Mouse (Mus musculus): ENCODE measurements around the gene Ptcra. TPM values are rescaled to one million over a fixed set of nuclear protein-coding genes. Genes with fewer than 3 reads are reported as not detected.
A peak's percentile ranks its signal among the peaks of the same experiment; 100 is the strongest.
"Not testable (repeated sequence)": the region's sequence is repeated elsewhere in the genome, so short reads cannot be mapped to it uniquely, and the experiment has no call there.

Ptcra gene
- polyA plus RNA-seq, 3 experiments from 2014 or later, result 0.44 to 0.47 TPM; not detected in 1

DNA sequence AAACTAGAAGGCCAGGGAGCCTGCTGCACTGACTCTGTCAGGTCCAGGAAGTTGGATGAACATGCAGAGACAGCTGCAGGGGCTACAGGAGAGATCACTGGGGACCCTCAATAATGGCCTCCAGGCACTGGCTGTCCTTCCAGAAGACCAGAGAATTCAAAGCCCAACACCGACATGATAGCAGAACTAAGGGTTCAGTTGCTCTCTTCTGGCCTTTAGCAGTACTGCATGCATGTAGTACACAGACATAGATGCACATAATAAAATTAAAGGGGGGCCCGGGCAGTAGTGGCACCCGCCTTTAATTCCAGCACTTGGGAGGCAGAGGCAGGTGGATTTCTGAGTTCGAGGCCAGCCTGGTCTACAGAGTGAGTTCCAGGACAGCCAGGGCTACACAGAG is 7.5 kb upstream of the Ptcra start:
- no peak for ATAC-seq

DNA sequence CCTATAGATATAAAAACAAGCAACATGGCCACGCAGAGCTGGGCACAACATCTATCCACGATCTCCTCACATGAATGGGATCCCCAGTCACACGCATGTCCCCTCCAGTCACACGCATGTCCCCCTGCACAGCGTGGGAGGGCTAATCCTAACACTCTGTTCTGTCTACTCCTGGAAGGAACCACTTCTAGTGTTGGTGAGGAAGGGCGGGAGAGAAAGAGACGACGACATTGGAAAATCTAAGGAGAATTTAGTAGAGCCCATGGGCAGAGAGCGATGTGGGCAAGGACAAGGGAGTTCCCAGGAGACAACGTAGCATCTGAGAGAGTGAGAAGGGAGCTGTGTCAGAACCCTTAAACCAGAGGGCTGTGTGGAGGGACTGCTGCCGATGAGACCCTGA is 7.0 kb upstream of the Ptcra start:
- no peak for ATAC-seq

DNA sequence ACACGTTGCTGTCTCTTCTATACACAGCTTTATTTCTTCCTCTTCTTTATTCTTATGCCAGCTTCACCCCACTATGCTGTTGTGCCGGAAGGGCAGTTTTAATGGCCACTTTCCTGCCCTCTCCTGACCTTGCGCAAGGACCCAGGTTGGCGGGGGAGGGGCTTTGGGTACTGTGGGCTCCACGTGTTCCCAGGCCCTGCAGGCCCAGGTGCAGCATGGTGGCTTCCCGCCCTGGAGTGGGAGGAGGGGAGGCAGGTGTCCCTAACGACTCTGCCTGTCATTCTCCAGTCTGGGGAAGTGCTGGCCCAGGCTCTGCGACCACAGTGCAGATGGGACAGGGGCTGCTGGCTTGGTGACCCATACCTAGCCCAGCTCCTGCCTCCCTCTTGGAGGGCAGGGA is 4.4 kb upstream of the Ptcra start:
- ATAC-seq, result no peak

DNA sequence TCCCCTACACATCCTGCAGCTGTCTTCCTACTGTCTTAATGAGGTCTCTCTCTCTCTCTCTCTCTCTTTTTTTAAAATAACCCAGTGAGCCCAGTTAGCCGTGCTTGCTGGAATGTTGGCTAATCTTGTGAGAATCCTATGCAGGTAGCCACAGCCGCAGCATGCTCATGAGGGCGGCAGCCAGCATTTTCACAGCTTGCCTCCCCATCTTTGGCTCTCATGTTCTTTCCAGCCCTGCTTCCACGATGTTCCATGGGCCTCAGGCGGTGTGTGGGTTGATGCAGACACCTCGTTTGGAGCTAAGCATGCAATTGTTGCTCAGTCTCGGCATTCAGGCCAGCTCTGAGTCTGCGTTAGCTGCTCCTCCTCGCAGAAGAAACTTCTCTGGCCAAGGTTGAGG is 1.4 kb upstream of the Ptcra start:
- not testable (repeated sequence) for ATAC-seq

DNA sequence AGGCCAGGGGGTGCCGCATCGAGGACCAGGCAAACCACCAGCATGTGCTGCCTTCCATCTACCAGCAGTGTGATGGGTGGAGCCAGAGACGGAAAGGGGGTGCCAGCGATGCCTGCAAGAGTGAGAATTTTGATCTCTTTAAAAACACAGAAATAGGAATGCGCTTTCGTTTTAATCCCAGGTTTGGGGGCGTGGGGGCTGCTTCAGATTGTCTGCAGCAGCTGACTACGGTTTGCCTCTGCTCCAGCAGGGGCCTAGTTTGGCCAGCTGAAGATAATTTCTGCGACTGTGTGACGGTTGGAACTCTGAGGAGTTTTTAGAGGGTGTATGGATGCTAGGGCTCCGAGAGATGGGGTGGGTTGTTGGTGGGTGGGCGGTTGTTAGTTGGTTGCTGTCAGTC is 4.8 kb downstream of the Ptcra start:
- no peak for ATAC-seq

DNA sequence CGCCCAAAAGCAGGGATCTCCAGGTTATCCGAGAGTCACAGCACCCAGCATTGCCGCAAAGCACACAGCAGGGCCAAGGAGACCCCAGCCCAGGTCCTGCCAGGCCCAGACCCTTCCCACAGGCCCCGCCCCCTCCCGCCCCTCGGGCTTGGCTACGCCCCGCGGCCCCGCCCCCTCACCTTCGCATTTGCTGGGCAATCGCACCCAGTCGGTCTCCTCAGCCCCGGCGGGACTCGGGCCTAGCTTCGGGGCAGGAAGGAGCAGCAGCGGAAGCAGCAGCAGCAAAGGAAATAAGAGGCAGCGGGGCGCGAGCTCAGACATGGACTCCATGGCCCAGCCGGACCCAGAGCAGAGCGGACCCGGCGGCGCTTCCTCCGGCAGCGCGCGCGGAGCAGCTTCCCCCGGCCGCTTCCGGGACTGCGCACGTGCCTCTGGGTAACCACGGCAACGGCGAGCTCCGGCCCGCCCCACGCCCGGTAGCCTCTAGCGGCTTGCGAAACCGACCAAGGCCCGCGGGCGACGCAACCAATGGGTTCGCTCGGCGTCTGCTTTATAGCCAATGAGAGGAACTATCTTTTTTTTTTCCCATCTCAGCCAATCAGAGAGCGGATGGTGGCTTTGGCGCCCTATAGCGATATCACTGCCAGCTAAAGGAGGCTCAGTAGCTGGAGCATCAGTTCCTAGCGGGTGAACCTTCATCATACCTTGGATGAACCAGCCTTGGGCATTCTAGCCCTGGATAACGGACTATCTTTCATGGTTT is 11.5 kb downstream of the Ptcra start, which contains the start of gene Cnpy3:
Gene Cnpy3, minus strand, starts transcription at position 421 of the 763 bp plus-strand sequence.
- peak; percentile 97 for ATAC-seq

DNA sequence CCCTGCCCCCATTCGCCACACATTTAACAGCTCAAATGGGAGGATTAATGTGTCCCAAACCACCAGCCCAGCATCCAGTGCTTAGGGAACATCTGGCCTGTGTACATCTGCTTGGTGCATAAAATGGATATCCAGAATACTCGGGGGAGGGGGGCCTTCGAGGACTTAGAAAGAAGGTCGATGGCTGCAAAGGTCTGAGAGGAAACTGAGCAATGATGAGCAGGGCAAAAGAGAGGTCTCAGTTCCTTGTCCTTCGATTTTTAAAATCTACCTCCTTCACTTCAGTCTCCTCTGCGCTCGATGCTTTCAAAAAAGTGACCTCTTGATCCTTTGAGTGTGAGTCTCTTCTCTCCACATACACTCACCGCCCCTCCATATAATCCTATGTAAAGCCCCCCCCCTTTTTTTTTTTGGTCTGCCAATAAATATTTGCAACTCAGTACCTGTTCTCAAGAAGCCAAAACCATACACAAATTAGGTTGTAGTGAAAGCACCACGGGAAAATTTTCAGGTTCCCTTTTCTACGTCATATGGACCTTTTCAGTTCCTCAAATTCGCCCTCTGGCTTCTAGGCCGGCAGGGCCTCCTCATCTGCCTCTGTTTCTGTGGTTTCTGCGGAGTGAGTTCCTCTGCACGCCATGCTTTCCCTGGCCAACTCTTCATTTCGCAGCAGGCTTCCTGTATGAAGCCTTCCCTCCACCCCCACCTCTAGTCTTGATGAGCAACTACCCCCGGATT is 12.3 kb downstream of the Ptcra start:
- ATAC-seq, result peak; percentile 32

DNA sequence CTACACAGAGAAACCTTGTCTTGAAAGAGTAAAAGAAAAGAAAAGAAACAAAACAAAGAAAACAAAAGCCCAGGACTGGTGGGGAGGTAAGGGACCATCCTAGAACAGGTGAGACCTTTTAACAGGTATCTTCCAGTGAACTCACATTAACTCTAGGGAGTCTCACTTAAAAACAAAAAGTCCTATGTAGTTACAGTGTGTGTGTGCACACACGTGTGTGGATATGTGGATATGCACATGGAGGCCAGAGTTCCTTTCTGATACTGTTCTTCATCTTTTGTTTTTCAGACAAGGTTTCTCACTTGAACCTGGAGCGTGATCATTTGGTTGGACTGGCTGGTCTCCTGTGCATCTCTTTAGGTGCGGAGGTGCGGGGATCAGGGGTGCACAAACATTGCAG is 12.9 kb downstream of the Ptcra start:
- no peak for ATAC-seq

DNA sequence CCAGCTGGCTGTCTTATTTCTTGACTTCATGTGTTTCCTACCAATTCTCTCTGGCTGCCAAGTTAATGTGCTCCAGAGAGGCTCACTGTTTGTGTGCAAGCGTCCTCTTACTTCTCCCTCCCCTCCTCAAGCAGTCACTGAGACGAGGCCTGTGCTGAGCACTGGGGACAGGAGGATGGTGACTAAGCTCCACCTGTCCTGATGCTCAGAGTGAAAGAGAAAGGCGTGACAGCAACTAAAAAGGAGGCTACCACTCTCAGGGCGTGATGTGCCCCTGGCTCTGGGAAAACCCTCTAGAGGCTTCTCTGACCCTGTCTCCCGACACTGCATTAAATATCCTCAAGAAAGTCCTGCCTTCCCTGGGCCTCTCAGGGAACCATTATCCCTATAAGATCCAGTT is 14.2 kb downstream of the Ptcra start:
- ATAC-seq, result no peak

DNA sequence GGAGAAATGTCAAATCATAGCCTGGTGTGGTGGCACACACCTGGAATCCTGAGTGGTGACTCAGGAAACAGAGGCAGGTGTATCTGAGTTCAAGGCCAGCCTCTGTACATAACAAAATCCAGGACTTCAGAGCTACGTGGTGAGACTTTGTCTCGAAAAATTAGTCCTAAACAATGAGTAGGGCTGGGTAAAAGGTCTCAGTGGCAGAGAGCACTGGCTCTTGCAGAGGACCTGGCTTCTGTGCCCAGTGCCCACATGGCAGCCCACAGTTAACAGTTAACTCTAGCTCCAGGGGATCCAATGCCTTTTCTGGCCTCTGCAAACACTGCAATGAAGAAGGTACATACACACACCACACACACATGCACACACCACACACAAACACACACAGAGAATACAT is 15.7 kb downstream of the Ptcra start:
- ATAC-seq, result no peak

DNA sequence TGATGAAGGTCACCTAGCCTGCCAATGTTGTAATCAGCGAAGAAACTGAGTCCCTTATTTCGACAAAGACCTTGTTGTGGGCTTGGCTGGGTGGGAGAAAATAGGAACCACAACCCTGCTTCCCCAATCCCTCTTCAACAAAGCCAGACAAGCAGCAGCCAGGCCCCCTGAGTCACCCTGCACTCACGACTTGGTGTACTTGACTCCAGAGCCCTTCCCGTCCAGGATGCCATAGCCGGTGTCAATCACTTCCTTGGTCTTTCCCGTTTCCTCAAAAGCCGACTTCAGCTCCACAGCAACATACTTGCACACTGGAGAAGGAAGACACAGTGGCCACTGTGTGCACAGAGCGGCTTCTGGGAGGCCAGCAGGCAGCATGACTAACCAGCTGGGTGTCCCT is 16.3 kb downstream of the Ptcra start:
- no peak for ATAC-seq

DNA sequence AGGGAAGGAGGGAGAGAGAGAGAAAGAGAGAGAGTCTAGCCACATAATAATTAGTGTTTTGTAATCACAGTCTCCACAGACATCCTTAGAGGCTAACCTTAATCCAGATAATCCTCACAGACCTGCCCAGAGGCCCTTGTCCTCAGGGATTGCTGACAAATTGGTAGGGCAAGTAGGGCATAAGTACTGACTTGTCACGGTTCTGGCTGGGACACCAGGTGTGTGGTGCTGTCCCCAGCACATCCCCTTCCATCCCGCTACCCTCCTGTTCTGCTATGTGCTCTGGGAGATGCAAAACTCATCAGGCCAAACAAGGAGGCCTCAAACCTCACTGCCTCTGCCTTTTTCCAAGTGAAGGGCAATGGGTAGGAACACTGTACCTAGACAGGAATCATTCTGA is 18.0 kb downstream of the Ptcra start:
- no peak for ATAC-seq

DNA sequence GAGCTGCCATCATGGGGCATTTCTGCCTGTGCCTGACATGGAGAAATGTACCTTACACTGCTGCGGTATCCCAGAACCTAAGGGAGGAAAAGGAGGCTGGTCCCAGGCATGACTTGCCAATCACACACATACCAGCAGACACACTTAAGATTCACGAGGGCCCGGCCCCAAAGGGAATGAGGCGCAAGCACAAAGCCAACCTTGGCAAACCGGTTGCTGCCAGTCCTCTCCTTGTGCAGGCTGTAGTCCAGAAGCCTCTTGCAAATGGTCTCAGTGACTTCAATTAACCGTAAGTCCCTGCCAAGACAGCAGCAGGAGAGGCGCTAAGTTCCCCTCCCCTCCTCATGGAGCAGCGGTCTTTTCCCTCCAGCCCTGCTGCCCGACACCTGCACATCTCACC is 20.5 kb downstream of the Ptcra start:
- no peak for ATAC-seq

DNA sequence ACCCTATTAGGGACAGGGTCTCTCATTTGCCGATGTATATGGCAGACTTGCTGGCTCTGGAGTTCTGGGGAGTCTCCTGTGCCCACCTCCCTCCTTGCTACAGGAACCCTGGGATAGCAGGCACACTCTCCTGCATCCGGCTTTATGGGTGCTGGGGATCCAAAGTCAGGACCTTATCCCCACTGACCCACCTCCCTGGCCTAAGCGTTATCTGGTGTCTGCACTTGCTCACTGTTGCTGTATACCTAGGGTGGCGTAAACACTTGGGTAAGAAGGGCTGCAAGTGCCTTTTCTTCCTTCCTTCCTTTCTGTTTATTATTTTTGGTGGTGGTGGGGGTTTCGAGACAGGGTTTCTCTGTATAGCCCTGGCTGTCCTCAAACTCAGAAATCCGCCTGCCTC is 22.2 kb downstream of the Ptcra start:
- no peak for ATAC-seq

DNA sequence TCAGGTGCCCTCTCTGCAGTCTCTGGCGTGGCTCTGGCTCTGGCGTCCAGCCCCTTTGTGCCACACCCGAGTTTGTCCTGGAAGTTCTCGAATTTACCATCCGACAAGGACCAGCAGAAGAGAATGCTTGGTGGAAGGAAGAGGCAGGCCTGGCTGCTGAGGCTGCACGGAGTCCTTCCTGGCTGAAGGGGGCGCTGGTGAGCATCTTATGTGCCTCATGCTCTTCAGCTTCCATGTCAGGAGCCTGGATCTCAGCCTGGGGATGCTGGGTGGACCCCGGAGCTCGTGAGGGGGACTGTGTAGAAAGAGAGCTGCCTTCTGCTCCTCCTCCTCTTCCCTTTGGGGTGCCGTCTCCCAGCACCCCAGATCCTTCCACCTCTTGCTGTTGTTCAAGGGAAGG is 27.4 kb downstream of the Ptcra start:
- no peak for ATAC-seq

DNA sequence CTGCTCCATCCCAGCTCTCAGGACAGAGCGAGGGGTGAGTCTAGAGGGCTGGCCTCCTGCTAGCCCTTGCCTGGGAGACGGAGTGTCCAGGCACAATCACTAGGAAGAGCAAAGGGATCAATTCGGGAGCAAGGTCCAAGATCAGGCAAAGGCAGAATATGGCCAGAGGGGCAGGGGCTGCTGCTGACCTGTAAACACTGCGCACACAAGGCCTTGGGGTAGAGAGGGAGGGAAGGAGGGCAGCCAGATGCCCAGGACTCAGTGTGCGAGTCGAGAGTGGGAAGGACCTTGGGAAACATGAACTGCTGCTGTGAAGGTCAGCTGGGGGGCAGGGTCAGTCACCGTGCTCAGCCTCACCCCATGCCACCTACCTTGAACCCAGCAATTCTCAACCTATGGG is 28.2 kb downstream of the Ptcra start:
- ATAC-seq, result no peak

DNA sequence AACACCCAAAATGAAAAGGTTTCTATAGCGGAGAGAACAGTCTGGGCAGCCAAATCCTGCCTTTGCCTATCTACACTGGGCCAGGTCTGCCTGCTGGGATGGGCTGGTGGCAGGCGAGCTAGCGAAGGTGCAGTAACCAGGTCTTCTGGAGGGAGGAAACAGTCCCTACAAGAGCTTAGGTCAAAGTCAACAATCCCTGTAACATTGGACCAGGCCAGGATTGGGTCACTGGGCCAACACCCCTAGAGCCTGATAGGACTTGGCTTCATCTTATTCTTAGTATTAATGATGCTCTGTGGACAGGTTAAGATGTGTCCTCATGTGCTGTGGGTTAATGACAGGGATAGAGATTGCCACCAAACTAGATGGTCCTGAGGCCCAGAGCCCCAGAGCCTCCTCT is 29.5 kb downstream of the Ptcra start:
- ATAC-seq, result no peak

DNA sequence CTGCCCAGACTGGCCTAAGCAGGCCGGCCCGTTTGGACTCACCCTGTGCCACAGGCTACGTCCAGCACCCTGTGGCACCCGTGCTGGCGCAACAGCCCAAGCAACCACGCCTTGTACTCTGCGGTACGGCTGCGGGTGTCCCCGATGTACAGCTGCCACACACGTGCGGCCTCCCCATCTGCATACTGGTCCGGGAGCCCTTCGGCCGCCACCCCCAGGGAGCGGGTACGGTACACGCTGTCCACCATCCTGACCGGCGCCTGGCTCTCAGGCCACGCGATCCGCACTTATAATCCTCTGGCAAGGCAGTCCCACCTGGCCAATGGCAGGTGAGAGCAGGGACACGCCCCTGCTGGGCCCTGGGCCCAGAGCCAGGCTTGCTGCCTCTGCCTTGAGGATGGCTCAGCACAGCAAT is 34.6 kb downstream of the Ptcra start, which contains the start of gene Gnmt:
Gene Gnmt, minus strand, starts transcription at position 265 of the 415 bp plus-strand sequence.
- ATAC-seq, result no peak

DNA sequence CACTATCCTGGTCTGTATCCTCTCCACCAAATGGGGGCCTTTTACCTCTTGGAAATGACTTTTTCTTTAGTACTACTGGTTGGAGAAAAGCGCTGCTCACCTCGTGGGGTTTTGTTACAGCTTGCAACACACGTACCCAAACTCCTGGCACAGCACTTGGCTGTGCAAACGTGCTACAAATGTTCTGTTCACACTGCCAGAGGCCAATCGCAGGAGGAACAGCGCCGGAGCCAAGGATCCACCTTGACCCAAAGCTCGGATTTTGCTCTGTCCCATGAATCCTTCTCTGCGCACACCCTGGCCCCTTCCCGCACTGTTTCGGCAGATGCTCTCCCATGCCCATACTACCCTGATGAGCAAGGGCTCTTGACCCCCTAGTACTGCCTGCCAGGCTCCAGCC is 35.0 kb downstream of the Ptcra start:
- no peak for ATAC-seq

DNA sequence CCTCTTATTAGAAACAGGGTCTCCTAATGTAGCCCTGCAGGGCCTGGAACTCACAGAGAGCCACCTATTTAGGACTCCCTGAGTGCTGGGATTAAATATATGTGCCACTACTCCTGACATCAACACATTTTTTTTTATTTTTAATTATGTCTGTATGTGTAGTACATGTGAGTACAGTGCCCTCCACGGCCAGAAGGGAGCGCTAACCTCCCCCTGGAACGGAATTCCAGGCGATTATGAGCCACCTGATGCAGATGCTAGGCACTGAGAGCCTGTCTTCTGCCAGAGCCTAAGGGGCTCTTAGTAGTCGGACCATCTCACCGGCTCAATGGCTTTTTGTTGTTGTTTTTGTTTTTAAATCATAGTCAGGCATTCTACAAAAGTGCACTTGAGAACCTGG is 35.5 kb downstream of the Ptcra start:
- no peak for ATAC-seq

DNA sequence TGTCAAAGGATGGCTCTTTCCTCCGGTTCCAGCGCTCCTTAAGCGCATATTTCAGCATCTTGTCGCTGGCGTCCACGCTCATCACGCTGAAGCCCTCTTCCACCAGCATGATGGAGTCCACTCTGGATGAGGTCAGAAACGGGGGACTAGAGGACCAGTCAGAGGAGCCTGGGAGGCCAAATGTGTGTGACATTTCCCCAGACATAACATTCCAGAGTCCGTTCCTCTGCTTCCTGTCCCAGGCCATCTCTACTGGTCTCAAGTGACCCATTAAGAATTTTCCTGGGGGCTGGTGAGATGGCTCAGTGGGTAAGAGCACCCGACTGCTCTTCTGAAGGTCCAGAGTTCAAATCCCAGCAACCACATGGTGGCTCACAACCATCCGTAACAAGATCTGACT is 36.2 kb downstream of the Ptcra start:
- ATAC-seq, result no peak

DNA sequence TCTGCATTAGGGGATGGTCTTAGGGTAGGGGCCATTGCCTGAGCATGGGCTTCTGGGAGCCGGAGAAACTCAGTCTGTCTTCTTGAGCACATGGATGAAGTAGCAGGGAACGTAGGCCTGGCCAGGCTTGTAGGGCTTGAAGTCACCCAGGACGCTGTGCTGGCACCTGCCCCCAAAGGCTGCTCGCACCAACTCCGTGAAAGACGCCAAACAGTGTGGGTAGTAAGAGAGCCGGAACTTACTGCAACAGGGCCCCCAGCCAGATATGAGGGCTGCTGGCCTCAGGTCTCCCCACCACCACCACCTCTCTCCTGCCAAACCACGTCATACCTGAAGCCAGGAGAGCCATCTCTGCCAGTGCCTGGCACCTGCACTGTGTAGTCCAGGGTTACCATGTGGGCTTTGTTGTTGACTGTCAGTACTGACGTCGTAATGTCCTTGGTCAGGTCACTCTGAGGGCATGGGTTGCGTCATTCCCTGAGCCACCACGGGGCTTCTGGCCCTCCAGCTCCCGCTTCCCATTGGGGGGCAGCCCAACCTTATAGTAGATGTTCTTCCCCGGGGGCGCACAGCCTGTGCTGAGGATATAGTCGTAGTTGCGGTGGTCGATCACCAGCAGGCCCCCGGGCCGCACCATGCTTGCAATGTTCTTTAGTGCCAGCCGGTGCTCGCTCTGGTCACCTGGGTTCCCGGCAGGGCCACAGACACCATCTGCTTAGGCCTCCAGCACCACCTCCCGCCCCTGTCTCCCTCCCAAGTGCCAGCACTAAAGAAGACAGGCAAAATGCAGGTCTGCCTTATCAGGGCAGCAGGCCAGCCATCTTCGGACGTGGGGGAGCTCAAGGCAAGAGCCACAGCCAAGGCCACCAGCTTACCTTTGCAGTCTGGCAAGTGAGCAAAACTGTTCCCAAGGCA is 37.5 kb downstream of the Ptcra start:
- no peak for ATAC-seq

DNA sequence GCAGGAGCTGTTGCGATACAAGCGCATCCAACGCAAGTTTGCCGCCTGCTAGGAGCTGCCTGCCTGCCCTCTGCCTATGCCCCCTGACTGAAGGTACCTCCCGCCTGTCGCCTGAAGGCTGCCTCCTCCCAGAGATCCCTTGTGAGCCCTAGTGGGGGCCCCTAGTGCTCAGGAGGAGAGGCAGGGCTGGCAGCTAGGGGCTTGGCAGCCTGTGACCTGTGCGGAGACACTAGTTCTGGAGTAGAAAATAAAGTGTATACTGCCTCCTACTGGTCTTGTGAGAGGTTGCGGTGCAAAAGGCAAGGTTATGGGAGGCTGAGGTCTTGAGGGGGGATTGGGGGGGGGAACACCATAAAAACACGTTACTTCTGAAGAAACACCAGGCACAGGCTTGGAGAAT is 38.2 kb downstream of the Ptcra start:
- no peak for ATAC-seq

Data from inflammation-experienced regulatory T-cells, adult 6 months (primary cell).